Mouse (Mus musculus) kidney, embryonic 16.5 days (tissue): Measurements from ENCODE around the gene Zfpm1. TPM values are rescaled to one million over a fixed set of nuclear protein-coding genes. Genes with fewer than 3 reads are reported as not detected.
A peak's percentile ranks its signal among the peaks of the same experiment; 100 is the strongest.

ENCODE experiments used
- ATAC-seq: fragments of 200-750 bp; cut with Nextera tagmentation; 2 replicates; pipeline ENCODE4 v1.8.0; 2017; ENCODE audit warnings: moderate TSS enrichment; ENCODE audit not compliant: low FRiP score, low TSS enrichment
- H3K27ac ChIP-seq: fragments of 300-500 bp; sonication (generic); 2 replicates; pipeline ENCODE4 v1.5.1; 2014; ENCODE audit warnings: low read length
- H3K27me3 ChIP-seq: fragments of 300-500 bp; sonication (generic); 2 replicates; pipeline ENCODE4 v1.6.1; 2014; ENCODE audit warnings: low read length, control low read depth, mixed read lengths; ENCODE audit not compliant: insufficient read depth
- H3K36me3 ChIP-seq: fragments of 300-500 bp; sonication (generic); 2 replicates; pipeline ENCODE4 v1.6.1; 2014; ENCODE audit warnings: low read length, control low read depth, mixed read lengths; ENCODE audit not compliant: insufficient read depth
- H3K4me1 ChIP-seq: fragments of 300-500 bp; sonication (generic); 2 replicates; pipeline ENCODE4 v1.6.1; 2014; ENCODE audit warnings: low read length, control low read depth, mixed read lengths; ENCODE audit not compliant: insufficient read depth
- H3K4me2 ChIP-seq: fragments of 300-500 bp; sonication (generic); replicated peaks from 2 replicates; pipeline ENCODE4 v1.6.1; 2014; ENCODE audit warnings: low read depth, low read length
- H3K4me3 ChIP-seq: fragments of 300-500 bp; sonication (generic); 2 replicates; pipeline ENCODE4 v1.5.1; 2014; ENCODE audit warnings: mild to moderate bottlenecking, low read length
- H3K9ac ChIP-seq: fragments of 300-500 bp; sonication (generic); replicated peaks from 2 replicates; pipeline ENCODE4 v1.6.1; 2014; ENCODE audit warnings: low read length
- H3K9me3 ChIP-seq: fragments of 300-500 bp; sonication (generic); 2 replicates; pipeline ENCODE4 v1.6.1; 2016; ENCODE audit warnings: low read length, control low read depth
- WGBS: fragments of 180-500 bp; shearing (Covaris S2); extraction: QIAGEN DNeasy Blood & Tissue Kit; methylation state at CpG from one replicate; pipeline ENCODE4 v1.1.7; 2014; 5-methylcytosine and 5-hydroxymethylcytosine counted together
- polyA plus RNA-seq: library from polyadenylated mRNA; unstranded; fragments of >200 nt; fragmentation: Nextera tagmentation; extraction: Ambion mirVana; gene quantifications from 2 replicates; pipeline ENCODE4 v1.2.1, GENCODE M21; 2015

Gene Zfpm1
- polyA plus RNA-seq, 1 experiment from 2014 or later, result 1.6 TPM

GRCm38 (mm10) chr8:122306660-122307399, 24.9 kb downstream of the Zfpm1 start:
- no peak overlapping the region for H3K4me2 ChIP-seq
- 0 out of 2 replicates have a peak, but pooled peaks cover 2% of the 10 kb centered on the region for H3K36me3 ChIP-seq
- H3K4me3 ChIP-seq, result no peak overlapping the region
- WGBS, result 73% methylated on average over 26 of the region's 26 CpGs
- H3K9ac ChIP-seq, result no peak overlapping the region
- H3K27ac ChIP-seq, result no peak overlapping the region
- H3K27me3 ChIP-seq, result no peaks in the 10 kb centered on the region
- no peaks in the 10 kb centered on the region for H3K9me3 ChIP-seq
- ATAC-seq, result no peak
- H3K4me1 ChIP-seq, result peaks cover 12% of the 10 kb centered on the region

- H3K4me2 ChIP-seq, result no peak overlapping the region
- H3K4me3 ChIP-seq, result no peak overlapping the region
- H3K9me3 ChIP-seq, result no peaks in the 10 kb centered on the region
- H3K36me3 ChIP-seq, result 0 out of 2 replicates have a peak, but pooled peaks cover 2% of the 10 kb centered on the region
- 92% methylated on average over 8 of the region's 8 CpGs for WGBS
- H3K27ac ChIP-seq, result no peak overlapping the region
- H3K9ac ChIP-seq, result no peak overlapping the region
- peaks cover 7% of the 10 kb centered on the region; the same call in 1 of the 2 replicates for H3K4me1 ChIP-seq
- no peaks in the 10 kb centered on the region for H3K27me3 ChIP-seq
- no peak for ATAC-seq
Observed at GRCm38 (mm10) chr8:122307836-122308235, 25.9 kb downstream of the Zfpm1 start.

- Histone ChIP-seq H3K27me3 (no peaks in the 10 kb centered on the region), H3K4me1 (peaks cover 2% of the 10 kb centered on the region; the same call in 1 of the 2 replicates), H3K9me3 (no peaks in the 10 kb centered on the region), H3K4me3 (no peak overlapping the region), H3K4me2 (no peak overlapping the region), H3K9ac (no peak overlapping the region), H3K36me3 (0 out of 2 replicates have a peak, but pooled peaks cover 2% of the 10 kb centered on the region), H3K27ac (no peak overlapping the region)
- 84% methylated on average over 12 of the region's 12 CpGs for WGBS
- ATAC-seq, result no peak
Observed at GRCm38 (mm10) chr8:122309272-122309671, 27.3 kb downstream of the Zfpm1 start.

- WGBS, result 89% methylated on average over 2 of the region's 2 CpGs
- Histone ChIP-seq H3K9ac (no peak overlapping the region), H3K27me3 (no peaks in the 10 kb centered on the region), H3K4me3 (no peak overlapping the region), H3K4me2 (no peak overlapping the region), H3K27ac (no peak overlapping the region), H3K36me3 (no peaks in the 10 kb centered on the region), H3K9me3 (no peaks in the 10 kb centered on the region), H3K4me1 (no peaks in the 10 kb centered on the region; the same call in 1 of the 2 replicates)
- no peak for ATAC-seq
Observed at GRCm38 (mm10) chr8:122311115-122311514, 29.2 kb downstream of the Zfpm1 start.

GRCm38 (mm10) chr8:122312553-122312952, 30.6 kb downstream of the Zfpm1 start:
- no peaks in the 10 kb centered on the region for H3K36me3 ChIP-seq
- WGBS, result 72% methylated on average over 2 of the region's 2 CpGs
- no peaks in the 10 kb centered on the region; the same call in 1 of the 2 replicates for H3K4me1 ChIP-seq
- H3K9me3 ChIP-seq, result no peaks in the 10 kb centered on the region
- H3K4me2 ChIP-seq, result no peak overlapping the region
- H3K4me3 ChIP-seq, result no peak overlapping the region
- H3K27ac ChIP-seq, result no peak overlapping the region
- H3K9ac ChIP-seq, result no peak overlapping the region
- H3K27me3 ChIP-seq, result no peaks in the 10 kb centered on the region
- ATAC-seq, result no peak

GRCm38 (mm10) chr8:122313310-122313709, 31.4 kb downstream of the Zfpm1 start:
- 57% methylated on average over 12 of the region's 12 CpGs for WGBS
- Histone ChIP-seq H3K27ac (no peak overlapping the region), H3K9me3 (no peaks in the 10 kb centered on the region), H3K4me2 (no peak overlapping the region), H3K27me3 (no peaks in the 10 kb centered on the region), H3K4me1 (no peaks in the 10 kb centered on the region; the same call in 1 of the 2 replicates), H3K4me3 (no peak overlapping the region), H3K36me3 (no peaks in the 10 kb centered on the region), H3K9ac (no peak overlapping the region)
- no peak for ATAC-seq

GRCm38 (mm10) chr8:122314899-122315496, 33.1 kb downstream of the Zfpm1 start:
- H3K27ac ChIP-seq, result no peak overlapping the region
- WGBS, result 45% methylated on average over 13 of the region's 13 CpGs
- H3K4me3 ChIP-seq, result no peak overlapping the region
- no peak overlapping the region for H3K4me2 ChIP-seq
- 0 out of 2 replicates have a peak, but pooled peaks have one; percentile 24 for ATAC-seq
- H3K9ac ChIP-seq, result no peak overlapping the region
- no peaks in the 10 kb centered on the region for H3K9me3 ChIP-seq
- no peaks in the 10 kb centered on the region for H3K27me3 ChIP-seq
- H3K36me3 ChIP-seq, result no peaks in the 10 kb centered on the region
- H3K4me1 ChIP-seq, result no peaks in the 10 kb centered on the region; the same call in 1 of the 2 replicates

- no peak overlapping the region for H3K4me2 ChIP-seq
- H3K4me3 ChIP-seq, result no peak overlapping the region
- no peaks in the 10 kb centered on the region for H3K36me3 ChIP-seq
- WGBS, result 37% methylated on average over 2 of the region's 2 CpGs
- H3K4me1 ChIP-seq, result no peaks in the 10 kb centered on the region; the same call in 1 of the 2 replicates
- no peak overlapping the region for H3K27ac ChIP-seq
- ATAC-seq, result no peak
- no peaks in the 10 kb centered on the region for H3K9me3 ChIP-seq
- H3K27me3 ChIP-seq, result no peaks in the 10 kb centered on the region
- H3K9ac ChIP-seq, result 0 out of 2 replicates have a peak overlapping the region, but pooled peaks have one; percentile 23
Observed at GRCm38 (mm10) chr8:122316402-122316801, 34.5 kb downstream of the Zfpm1 start.

GRCm38 (mm10) chr8:122317918-122318475, 36.1 kb downstream of the Zfpm1 start:
- Histone ChIP-seq H3K36me3 (no peaks in the 10 kb centered on the region), H3K27ac (no peak overlapping the region), H3K9ac (no peak overlapping the region), H3K27me3 (no peaks in the 10 kb centered on the region), H3K9me3 (no peaks in the 10 kb centered on the region), H3K4me3 (no peak overlapping the region), H3K4me1 (peaks cover 3% of the 10 kb centered on the region; the same call in 1 of the 2 replicates), H3K4me2 (no peak overlapping the region)
- ATAC-seq, result no peak
- 64% methylated on average over 8 of the region's 8 CpGs for WGBS
